Mouse (Mus musculus) neural tube, postnatal 0 days (tissue): ENCODE results near the gene Pmf1. TPM values are rescaled to one million over a fixed set of nuclear protein-coding genes. Genes with fewer than 3 reads are reported as not detected.

Source experiments
- microRNA-seq: library from miRNA; unstranded; fragments of <30 nt; microRNA quantifications from one replicate; pipeline ENCODE4, GENCODE M21; 2016
- polyA plus RNA-seq: library from polyadenylated mRNA; unstranded; fragments of >200 nt; fragmentation: Nextera tagmentation; extraction: Ambion mirVana; gene quantifications from 2 replicates; pipeline ENCODE4 v1.2.1, GENCODE M21; 2015

The Pmf1 gene
- 29.2 and 33.8 TPM in 2 replicates for polyA plus RNA-seq

GRCm38 (mm10) chr3:88409741-88410644, at the start of gene Pmf1:
Gene Pmf1, minus strand, starts transcription at chr3:88410331.

GRCm38 (mm10) chr3:88424605-88425329, 14.6 kb upstream of the Pmf1 start, which contains the start of gene Slc25a44:
Gene Slc25a44, minus strand, starts transcription at chr3:88425139.

GRCm38 (mm10) chr3:88384364-88384763, 25.8 kb downstream of the Pmf1 start, which contains the start of gene Bglap:
Gene Bglap, minus strand, starts transcription at chr3:88384464.

GRCm38 (mm10) chr3:88378599-88378998, 31.5 kb downstream of the Pmf1 start, which contains the start of gene Bglap2:
Gene Bglap2, minus strand, starts transcription at chr3:88378699.

GRCm38 (mm10) chr3:88372643-88373042, 37.5 kb downstream of the Pmf1 start, which contains the start of gene Bglap3:
Gene Bglap3, minus strand, starts transcription at chr3:88372743.

GRCm38 (mm10) chr3:88364337-88364736, 45.8 kb downstream of the Pmf1 start, which contains the start of gene Paqr6:
Gene Paqr6, plus strand, starts transcription at chr3:88364584.

Small RNA genes lying within 50 kb of the gene (microRNA-seq; reads per million reads assigned to microRNA genes)
- gene Mir7011 = not detected

Other genes with a start within 250 kb of the Pmf1 start
- 0.53 and 0.73 TPM in 2 replicates for gene Rhbg, start 155.6 kb downstream of the Pmf1 start, polyA plus RNA-seq
- gene Gm38392, start 123.1 kb downstream of the Pmf1 start, polyA plus RNA-seq = 0.39 and 0.50 TPM in 2 replicates
- gene Tsacc, start 113.3 kb downstream of the Pmf1 start, polyA plus RNA-seq = 10.7 and 12.6 TPM in 2 replicates
- 350 and 357 TPM in 2 replicates for gene Cct3, start 113.2 kb downstream of the Pmf1 start, polyA plus RNA-seq
- gene Glmp, start 85.3 kb downstream of the Pmf1 start, polyA plus RNA-seq = 132 and 139 TPM in 2 replicates
- 1.5 TPM in 2 replicates for gene Tmem79, start 74.2 kb downstream of the Pmf1 start, polyA plus RNA-seq
- gene Smg5, start 74.1 kb downstream of the Pmf1 start, polyA plus RNA-seq = 37.5 and 39.9 TPM in 2 replicates
- gene Paqr6, start 45.7 kb downstream of the Pmf1 start, polyA plus RNA-seq = 8.0 and 11.4 TPM in 2 replicates
- gene Bglap3, start 37.6 kb downstream of the Pmf1 start, polyA plus RNA-seq = not detected in 2 replicates
- gene Bglap2, start 31.6 kb downstream of the Pmf1 start, polyA plus RNA-seq = 1.4 and 1.5 TPM in 2 replicates
- gene Bglap, start 25.9 kb downstream of the Pmf1 start, polyA plus RNA-seq = 2.0 and 2.5 TPM in 2 replicates
- gene Slc25a44, start 14.8 kb upstream of the Pmf1 start, polyA plus RNA-seq = 31.5 and 36.8 TPM in 2 replicates
- 27.0 and 28.0 TPM in 2 replicates for gene Sema4a, start 50.9 kb upstream of the Pmf1 start, polyA plus RNA-seq
- gene Lmna, start 99.6 kb upstream of the Pmf1 start, polyA plus RNA-seq = 79.1 and 80.0 TPM in 2 replicates
- gene Mex3a, start 122.1 kb upstream of the Pmf1 start, polyA plus RNA-seq = 7.9 and 10.1 TPM in 2 replicates
- 0.57 and 0.69 TPM in 2 replicates for gene Rab25, start 138.0 kb upstream of the Pmf1 start, polyA plus RNA-seq
- gene Lamtor2, start 142.7 kb upstream of the Pmf1 start, polyA plus RNA-seq = 178 and 194 TPM in 2 replicates
- 29.3 and 34.0 TPM in 2 replicates for gene Ubqln4, start 143.4 kb upstream of the Pmf1 start, polyA plus RNA-seq
- gene Ssr2, start 165.5 kb upstream of the Pmf1 start, polyA plus RNA-seq = 189 and 202 TPM in 2 replicates
- 53.1 and 58.9 TPM in 2 replicates for gene Arhgef2, start 195.6 kb upstream of the Pmf1 start, polyA plus RNA-seq
- gene Rxfp4, start 242.8 kb upstream of the Pmf1 start, polyA plus RNA-seq = not detected in 2 replicates